Mouse (Mus musculus) kidney, postnatal 25 days (tissue): ENCODE data around the gene Mff.
A peak's percentile ranks its signal among the peaks of the same experiment; 100 is the strongest.

Source experiments
- DNase-seq, 2 experiments: peaks; one replicate each; pipeline ENCODE4 v3.0.0; 2021; ENCODE audit warnings: mixed read lengths in 2 of 2

The Mff gene

GRCm38 (mm10) chr1:82772428-82772827 is 47.7 kb downstream of the Mff start:
- no peak for DNase-seq

GRCm38 (mm10) chr1:82773208-82773607 is 48.5 kb downstream of the Mff start:
- DNase-seq, result no peak

- DNase-seq, result no peak
Observed at GRCm38 (mm10) chr1:82775293-82775692, 50.6 kb downstream of the Mff start.

GRCm38 (mm10) chr1:82779388-82779966 is 54.8 kb downstream of the Mff start:
- no peak for DNase-seq

GRCm38 (mm10) chr1:82783559-82783958 is 58.9 kb downstream of the Mff start:
- no peak for DNase-seq

- DNase-seq, result no peak
Observed at GRCm38 (mm10) chr1:82785546-82785945, 60.9 kb downstream of the Mff start.

GRCm38 (mm10) chr1:82787414-82787813 is 62.7 kb downstream of the Mff start:
- DNase-seq, result peak; percentile 67 to 78

GRCm38 (mm10) chr1:82788070-82788469 is 63.4 kb downstream of the Mff start:
- DNase-seq, result no peak

- DNase-seq, result no peak
Observed at GRCm38 (mm10) chr1:82791105-82791504, 66.4 kb downstream of the Mff start.

GRCm38 (mm10) chr1:82792238-82792637 is 67.5 kb downstream of the Mff start:
- DNase-seq, result no peak

- DNase-seq, result no peak
Observed at GRCm38 (mm10) chr1:82793110-82793509, 68.4 kb downstream of the Mff start.

GRCm38 (mm10) chr1:82793986-82794385 is 69.3 kb downstream of the Mff start:
- no peak for DNase-seq

- no peak for DNase-seq
Observed at GRCm38 (mm10) chr1:82795211-82795610, 70.5 kb downstream of the Mff start.

GRCm38 (mm10) chr1:82795702-82796443 is 71.2 kb downstream of the Mff start:
- DNase-seq, result no peak

GRCm38 (mm10) chr1:82797088-82797487 is 72.4 kb downstream of the Mff start:
- DNase-seq, result no peak

- DNase-seq, result peak; percentile 16 to 60
Observed at GRCm38 (mm10) chr1:82798304-82798703, 73.6 kb downstream of the Mff start.

GRCm38 (mm10) chr1:82798922-82799321 is 74.2 kb downstream of the Mff start:
- no peak for DNase-seq

GRCm38 (mm10) chr1:82801105-82801783 is 76.6 kb downstream of the Mff start:
- no peak for DNase-seq
